Mouse (Mus musculus): Measurements from ENCODE around the gene Ulk4.

The Ulk4 gene

GRCm38 (mm10) chr9:121301041-121301920, 24.3 kb upstream of the Ulk4 start:
- in situ Hi-C loops (cut with MboI; ENCODE audit: low sequenced_read_pairs) = no loop called here

DNA sequence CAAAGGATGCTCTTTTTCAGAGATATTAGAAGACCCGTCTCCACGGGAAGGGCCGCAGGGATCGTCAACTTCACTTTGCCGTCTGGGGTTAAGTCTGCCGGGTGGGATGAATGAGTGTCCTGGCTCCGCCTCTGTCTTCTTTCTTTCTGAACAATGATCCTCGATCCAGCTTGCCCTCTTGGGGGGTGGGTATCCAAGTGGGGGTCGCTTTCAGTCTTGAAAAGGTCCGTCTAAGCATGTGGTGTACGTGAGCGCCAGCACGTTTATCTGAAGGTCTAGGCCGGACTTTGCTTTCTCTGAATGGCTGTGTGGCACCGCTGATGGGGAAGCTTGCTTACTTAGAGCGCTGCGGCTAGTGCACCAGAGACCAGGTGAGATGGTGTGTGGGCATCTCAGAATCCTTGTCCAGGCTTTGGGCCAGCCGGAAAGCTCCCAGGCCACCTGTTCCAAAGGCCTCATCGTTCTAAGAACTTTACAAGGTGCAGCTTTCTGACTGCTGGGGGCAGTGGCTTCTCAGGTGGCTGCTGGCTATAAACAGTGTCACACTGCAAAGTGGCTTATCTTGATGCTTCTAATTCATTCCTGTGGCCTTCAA, 23.1 kb upstream of the Ulk4 start:
- in situ Hi-C loops (cut with MboI; ENCODE audit: low sequenced_read_pairs) = no loop called here

DNA sequence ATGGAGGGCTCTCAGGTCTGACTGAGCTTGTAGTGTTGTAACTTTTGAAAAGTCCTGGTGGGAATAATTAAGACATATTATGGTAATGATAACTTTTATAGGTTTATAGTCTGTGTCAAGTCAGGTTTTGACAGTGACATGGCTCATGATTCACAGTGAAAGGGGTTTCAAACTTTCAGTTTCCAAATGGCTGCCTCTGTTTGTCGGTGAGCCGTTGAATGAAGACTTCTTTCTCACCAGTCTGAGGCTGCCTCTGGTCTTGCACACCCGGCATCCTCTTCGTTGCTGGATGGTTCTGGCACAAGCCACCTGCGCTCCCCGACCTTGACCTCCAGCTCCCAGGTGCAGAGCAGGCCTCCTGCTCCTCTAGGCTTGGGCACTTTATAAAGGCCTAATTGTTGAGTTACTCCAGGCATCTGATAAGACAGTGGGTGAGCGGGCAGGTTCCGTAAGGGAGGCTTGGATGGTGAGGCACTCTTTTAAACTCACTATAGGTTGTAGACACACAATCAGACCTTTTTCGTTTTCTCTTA, 22.3 kb upstream of the Ulk4 start:
- in situ Hi-C loops (cut with MboI; ENCODE audit: low sequenced_read_pairs) = no loop called here

DNA sequence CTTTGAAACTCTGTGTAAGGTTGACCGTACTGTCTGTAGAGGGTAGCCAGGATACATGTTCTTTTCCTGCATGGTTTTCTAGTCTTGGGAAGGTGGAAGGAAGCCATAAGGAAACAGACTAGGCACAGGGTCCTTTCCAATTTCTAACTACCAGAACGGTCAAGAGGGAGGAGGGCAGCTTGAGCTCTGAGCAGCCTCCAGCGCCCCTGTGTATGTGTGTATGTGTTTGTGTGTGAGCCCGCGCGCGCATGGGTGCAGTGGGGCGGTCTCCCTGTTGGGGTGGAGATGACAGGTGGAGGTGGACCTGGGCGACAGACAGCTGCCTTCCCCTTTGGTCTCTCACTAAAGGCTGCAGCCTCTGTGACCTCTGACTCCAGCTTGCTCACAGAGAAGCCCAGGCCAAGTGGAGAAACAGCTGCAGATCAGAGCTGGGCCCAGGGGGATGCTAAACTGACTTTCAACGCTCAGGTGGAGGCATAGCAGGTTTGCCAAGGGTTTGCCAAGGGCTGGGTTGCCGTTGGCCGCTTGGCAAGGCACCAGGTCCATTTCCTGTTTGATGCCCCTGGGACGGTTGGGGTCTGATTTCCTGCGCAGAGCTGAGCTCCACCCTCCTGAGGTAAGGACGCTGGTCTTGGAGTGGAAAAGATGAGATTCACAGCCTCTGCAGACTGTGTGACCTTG, 21.6 kb upstream of the Ulk4 start:
- in situ Hi-C loops (cut with MboI; ENCODE audit: low sequenced_read_pairs) = no loop called here

DNA sequence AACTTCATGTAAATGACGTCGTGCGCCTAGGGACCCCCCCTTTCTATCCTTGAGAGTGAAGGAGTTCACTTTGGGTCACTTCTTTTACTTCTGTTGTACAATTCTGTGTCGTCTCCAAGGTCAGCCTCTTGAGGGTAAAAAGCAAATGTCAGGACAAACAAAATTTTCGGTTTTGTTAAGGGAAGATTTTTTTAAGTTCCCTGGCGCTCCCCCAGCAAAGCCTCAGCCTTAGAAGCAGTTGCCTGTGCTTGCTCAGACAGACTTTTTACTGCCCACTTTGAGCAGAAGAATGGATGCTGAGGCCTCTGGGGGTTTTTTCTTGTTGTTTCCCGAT, 21.0 kb upstream of the Ulk4 start:
- in situ Hi-C loops (cut with MboI; ENCODE audit: low sequenced_read_pairs) = no loop called here

- in situ Hi-C loops (cut with MboI; ENCODE audit: low sequenced_read_pairs) = no loop called here
Observed at GRCm38 (mm10) chr9:121297171-121298064, 20.4 kb upstream of the Ulk4 start, which contains the start of gene Trak1. Trak1 (plus strand) TSS chr9:121297502.

DNA sequence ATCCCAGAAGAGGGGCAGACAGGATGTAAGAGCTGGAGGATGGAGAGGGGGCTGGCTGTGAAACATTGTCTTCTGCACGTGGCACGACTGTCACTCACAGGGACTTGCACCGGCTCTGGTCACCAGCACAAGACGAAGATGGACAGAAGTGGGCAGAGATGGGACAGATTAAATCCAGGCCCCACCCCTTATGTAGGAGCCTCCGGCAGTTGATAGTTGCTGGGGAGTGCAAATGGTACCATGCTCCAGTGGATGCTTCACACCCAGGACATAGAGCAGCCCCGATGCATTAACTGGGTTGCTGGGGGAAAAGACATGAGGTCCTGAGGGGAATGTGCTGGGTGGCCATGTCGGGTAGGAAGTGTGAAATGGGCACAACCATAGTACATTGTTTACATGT, 18.2 kb upstream of the Ulk4 start:
- in situ Hi-C loops (cut with MboI; ENCODE audit: low sequenced_read_pairs) = no loop called here

DNA sequence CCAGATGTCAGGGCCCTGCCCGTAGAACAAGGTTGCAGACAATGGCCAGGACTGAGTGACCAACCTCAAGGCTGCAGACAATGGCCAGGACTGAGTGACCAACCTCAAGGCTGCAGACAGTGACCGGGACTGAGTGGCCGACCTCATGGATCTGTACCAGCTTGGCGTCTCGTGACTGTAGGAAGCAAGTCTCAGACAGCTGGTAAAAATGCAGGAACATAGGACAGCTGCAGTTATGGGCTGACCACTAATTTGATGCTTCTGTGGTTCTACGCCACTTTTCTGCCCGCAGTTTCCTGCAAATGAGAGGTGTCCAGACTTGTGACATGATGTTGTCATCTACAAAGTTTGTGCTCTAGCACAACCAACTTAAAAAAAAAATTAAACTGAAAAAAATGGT, 16.2 kb upstream of the Ulk4 start:
- in situ Hi-C loops (cut with MboI; ENCODE audit: low sequenced_read_pairs) = no loop called here

GRCm38 (mm10) chr9:121291275-121291674, 14.3 kb upstream of the Ulk4 start:
- in situ Hi-C loops (cut with MboI; ENCODE audit: low sequenced_read_pairs) = no loop called here

DNA sequence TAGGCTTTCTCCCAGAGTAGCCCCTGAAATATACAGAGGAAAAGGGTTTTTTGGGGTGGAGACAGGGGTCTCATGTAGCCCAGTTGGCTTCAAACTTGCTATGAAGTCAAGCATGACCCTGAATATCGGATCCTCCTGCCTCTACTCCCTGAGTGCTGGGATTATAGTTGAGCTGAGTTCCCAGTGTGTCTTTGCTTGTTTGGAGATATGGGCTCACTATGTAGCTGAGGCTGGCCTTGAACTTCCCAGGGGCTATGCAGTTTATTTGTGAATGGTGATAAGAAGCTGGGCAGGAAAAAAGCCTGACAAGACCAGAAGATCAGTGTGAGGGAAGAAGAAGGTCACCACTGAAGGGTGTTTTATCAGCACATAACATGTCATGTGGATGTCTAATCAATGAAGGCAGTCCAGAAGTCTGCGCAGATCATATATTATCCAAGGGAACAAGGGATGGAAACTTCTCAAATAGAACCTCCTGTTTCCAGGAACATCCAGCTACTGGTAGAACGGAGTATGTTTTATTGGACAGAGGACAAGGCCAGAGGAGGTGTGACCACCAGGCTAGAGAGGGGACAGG, 9.4 kb upstream of the Ulk4 start:
- in situ Hi-C loops (cut with MboI; ENCODE audit: low sequenced_read_pairs) = no loop called here

- in situ Hi-C loops (cut with MboI; ENCODE audit: low sequenced_read_pairs) = no loop called here
Observed at GRCm38 (mm10) chr9:121285341-121286324, 8.6 kb upstream of the Ulk4 start.

- in situ Hi-C loops (cut with MboI; ENCODE audit: low sequenced_read_pairs) = no loop called here
Observed at GRCm38 (mm10) chr9:121284422-121284821, 7.4 kb upstream of the Ulk4 start.

DNA sequence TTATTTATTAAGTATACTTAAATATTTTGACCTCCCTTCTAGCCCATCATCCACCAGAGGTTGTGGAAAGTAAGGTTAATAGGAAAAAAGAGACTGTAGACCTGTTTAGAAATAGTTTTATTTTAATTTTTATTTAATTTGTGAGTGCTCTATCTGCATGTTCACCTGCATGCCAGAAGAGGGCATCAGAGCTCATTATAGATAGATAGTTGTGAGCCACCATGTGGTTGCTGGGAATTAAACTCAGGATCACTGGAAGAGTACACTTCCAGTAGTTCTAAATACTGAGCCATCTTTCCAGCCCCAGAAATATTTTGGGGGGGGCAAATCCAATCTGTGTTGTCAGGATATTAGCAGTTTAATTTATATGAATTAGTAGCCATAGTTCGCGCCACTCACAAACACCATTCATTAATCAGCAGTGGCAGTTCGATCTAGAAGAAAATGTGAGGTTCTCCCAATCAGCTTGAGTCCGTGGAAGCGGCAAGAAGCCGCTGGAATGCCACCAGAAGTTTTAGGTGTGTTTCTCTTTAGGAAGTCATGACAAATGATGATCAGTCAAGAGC, 6.7 kb upstream of the Ulk4 start:
- in situ Hi-C loops (cut with MboI; ENCODE audit: low sequenced_read_pairs) = no loop called here

DNA sequence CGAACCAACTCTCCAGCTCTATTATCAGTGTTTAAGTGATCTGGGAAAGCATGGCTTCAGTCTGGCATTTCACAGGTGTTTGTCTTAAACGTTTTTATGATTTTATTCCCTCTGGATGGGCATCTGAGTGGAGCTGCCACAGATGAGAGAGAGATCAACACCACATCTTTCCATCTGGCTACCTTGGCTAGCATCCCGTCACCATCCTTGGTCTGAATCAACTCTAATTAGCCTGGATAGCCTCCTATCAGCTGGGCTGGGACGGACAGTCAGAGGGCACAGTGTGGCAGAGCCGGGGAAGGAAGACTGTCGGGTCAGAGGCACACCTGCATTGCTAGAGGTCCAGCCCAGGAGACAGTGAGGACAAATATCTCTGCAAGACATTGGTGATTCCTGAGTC, 4.9 kb upstream of the Ulk4 start:
- in situ Hi-C loops (cut with MboI; ENCODE audit: low sequenced_read_pairs) = no loop called here

GRCm38 (mm10) chr9:121279216-121279615, 2.2 kb upstream of the Ulk4 start:
- in situ Hi-C loops (cut with MboI; ENCODE audit: low sequenced_read_pairs) = no loop called here

GRCm38 (mm10) chr9:121276745-121277117, 266 bp downstream of the Ulk4 start:
- in situ Hi-C loops (cut with MboI; ENCODE audit: low sequenced_read_pairs) = no loop called here

DNA sequence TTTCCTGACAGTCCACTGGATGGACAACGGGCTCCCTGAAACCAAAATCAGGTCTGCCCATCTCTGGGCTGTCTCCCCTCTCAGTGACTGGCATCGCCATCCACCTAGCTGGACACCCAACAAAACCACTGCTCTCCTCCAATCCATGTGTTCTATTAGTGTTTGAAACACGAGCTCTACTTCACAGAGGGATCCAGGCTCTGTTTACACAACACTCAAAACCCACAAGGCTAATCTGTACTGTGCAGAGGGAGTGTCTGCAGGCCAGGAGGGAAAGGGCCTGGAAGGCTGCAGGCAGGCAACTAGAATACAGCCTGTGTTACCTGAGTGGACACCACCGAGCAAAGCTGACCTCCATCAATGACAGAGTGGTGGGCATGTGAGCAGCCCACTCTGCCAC, 5.4 kb downstream of the Ulk4 start:
- in situ Hi-C loops (cut with MboI; ENCODE audit: low sequenced_read_pairs) = loop anchor here (25.0 kb wide), 1 partner anchor 91 kb away; no protein-coding TSS in a partner anchor

- in situ Hi-C loops (cut with MboI; ENCODE audit: low sequenced_read_pairs) = loop anchor here (25.0 kb wide), 1 partner anchor 91 kb away; no protein-coding TSS in a partner anchor
Observed at GRCm38 (mm10) chr9:121271149-121271548, 5.8 kb downstream of the Ulk4 start.

DNA sequence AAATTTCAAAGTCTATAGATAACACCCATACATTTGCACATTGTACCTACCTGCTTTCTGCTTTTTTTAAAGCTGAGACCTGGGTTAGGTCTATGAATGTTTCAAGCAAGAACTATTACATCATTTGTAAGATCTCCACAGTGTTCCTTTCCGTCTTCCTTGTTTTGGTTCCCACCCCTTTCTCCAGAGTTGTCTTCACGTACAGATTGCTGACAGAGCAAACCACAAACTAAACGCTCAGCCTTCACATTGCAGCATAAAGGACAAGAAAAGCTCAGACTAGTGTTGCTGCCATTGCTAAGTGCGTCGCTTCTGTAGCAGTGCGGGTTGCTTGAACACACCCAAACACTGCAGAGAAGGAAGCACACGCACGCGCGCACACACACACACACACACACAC, 11.7 kb downstream of the Ulk4 start:
- in situ Hi-C loops (cut with MboI; ENCODE audit: low sequenced_read_pairs) = loop anchor here (25.0 kb wide), 1 partner anchor 97 kb away; no protein-coding TSS in a partner anchor

Measured in CH12F3 (cell line).